Mouse (Mus musculus) hindbrain, embryonic 16.5 days (tissue): ENCODE measurements at regions not wholly inside any gene's neighbourhood (a gene's known extent, or its start where the extent isn't known, plus 50 kb on each side); places are given as distances from the start of the nearest gene placed in this dataset.

Source experiments
- ATAC-seq: fragments of 200-750 bp; cut with Nextera tagmentation; 2 replicates; pipeline ENCODE4 v1.8.0; 2017; ENCODE audit warnings: moderate TSS enrichment, moderate library complexity
- H3K27ac ChIP-seq: fragments of 300-500 bp; sonication (generic); 2 replicates; pipeline ENCODE4 v1.5.1; 2014; ENCODE audit warnings: low read depth, mild to moderate bottlenecking, control low read depth, low read length, moderate library complexity
- H3K27me3 ChIP-seq: fragments of 300-500 bp; sonication (generic); replicated peaks from 2 replicates; pipeline ENCODE4 v1.6.1; 2014; ENCODE audit warnings: low read length; ENCODE audit not compliant: control insufficient read depth, insufficient read depth
- H3K36me3 ChIP-seq: fragments of 300-500 bp; sonication (generic); 2 replicates; pipeline ENCODE4 v1.6.1; 2014; ENCODE audit warnings: mild to moderate bottlenecking, low read length, moderate library complexity, mixed read lengths; ENCODE audit not compliant: control insufficient read depth, insufficient read depth
- H3K4me1 ChIP-seq: fragments of 300-500 bp; sonication (generic); 2 replicates; pipeline ENCODE4 v1.6.1; 2014; ENCODE audit warnings: low read depth, low read length; ENCODE audit not compliant: control insufficient read depth, insufficient read depth
- H3K4me2 ChIP-seq: fragments of 300-500 bp; sonication (generic); 2 replicates; pipeline ENCODE4 v1.6.1; 2014; ENCODE audit warnings: mild to moderate bottlenecking, low read length, control low read depth, moderate library complexity
- H3K4me3 ChIP-seq: fragments of 300-500 bp; sonication (generic); 2 replicates; pipeline ENCODE4 v1.5.1; 2014; ENCODE audit warnings: mild to moderate bottlenecking, low read length, control low read depth, moderate library complexity
- H3K9ac ChIP-seq: fragments of 300-500 bp; sonication (generic); 2 replicates; pipeline ENCODE4 v1.6.1; 2014; ENCODE audit warnings: low read depth, mild to moderate bottlenecking, control low read depth, low read length, moderate library complexity
- H3K9me3 ChIP-seq: fragments of 300-500 bp; sonication (generic); 2 replicates; pipeline ENCODE4 v1.6.1; 2014; ENCODE audit warnings: mild to moderate bottlenecking, low read length, moderate library complexity; ENCODE audit not compliant: control insufficient read depth
- WGBS: fragments of 180-500 bp; shearing (Covaris S2); extraction: QIAGEN DNeasy Blood & Tissue Kit; methylation state at CpG from one replicate; pipeline ENCODE4 v1.1.7; 2014; 5-methylcytosine and 5-hydroxymethylcytosine counted together

DNA sequence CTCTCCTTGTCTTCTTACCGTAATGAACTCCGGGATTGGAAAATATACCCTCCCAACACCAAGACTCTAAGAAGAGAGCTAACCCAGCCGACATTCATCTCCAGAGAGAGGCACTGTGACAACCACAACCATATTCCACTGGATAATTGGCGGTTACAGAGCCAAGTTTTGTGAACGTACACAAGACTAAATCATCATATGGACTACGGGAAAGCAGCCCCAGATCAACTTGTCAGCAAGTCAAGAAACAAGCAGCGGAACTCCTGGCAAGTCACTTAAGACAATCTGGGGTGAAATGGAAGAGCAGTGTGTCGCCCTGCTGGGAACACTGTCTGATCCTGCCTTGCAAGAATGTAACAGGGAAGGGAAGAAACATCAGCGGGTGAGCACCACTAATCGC lies 52.6 kb upstream of the Bach2 start:
- Histone ChIP-seq H3K36me3 (no peaks in the 10 kb centered on the region), H3K27ac (no peak overlapping the region), H3K4me2 (no peak overlapping the region), H3K9me3 (no peaks in the 10 kb centered on the region), H3K27me3 (no peaks in the 10 kb centered on the region), H3K9ac (no peak overlapping the region), H3K4me3 (no peak overlapping the region), H3K4me1 (no peaks in the 10 kb centered on the region; the same call in 1 of the 2 replicates)
- no peak for ATAC-seq
- WGBS: 76% methylated on average over 10 of the region's 10 CpGs

DNA sequence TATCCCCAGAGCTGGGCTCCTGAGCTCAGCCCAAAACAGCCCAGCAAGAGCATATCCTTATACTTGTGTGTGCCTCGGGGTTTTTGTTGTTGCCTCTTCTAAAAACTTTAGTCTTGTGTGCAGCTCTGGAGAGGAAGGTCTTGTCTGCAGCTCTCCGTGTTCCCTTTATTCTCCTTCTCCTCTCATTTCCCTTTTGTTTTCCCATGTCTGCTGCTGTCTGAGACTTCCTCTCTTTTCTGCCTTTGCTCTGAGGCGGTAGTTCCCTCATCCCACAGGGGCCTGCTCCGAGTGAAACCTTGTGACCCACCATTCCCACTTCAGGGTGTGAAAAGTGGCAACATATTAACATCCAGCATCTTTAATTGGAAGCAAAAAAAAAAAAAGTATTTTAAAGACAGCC lies 51.5 kb upstream of the Bach2 start:
- no peak overlapping the region for H3K4me3 ChIP-seq
- no peaks in the 10 kb centered on the region for H3K27me3 ChIP-seq
- H3K36me3 ChIP-seq: no peaks in the 10 kb centered on the region
- H3K4me2 ChIP-seq: no peak overlapping the region
- H3K4me1 ChIP-seq: no peaks in the 10 kb centered on the region; the same call in 1 of the 2 replicates
- no peaks in the 10 kb centered on the region for H3K9me3 ChIP-seq
- H3K27ac ChIP-seq: no peak overlapping the region
- ATAC-seq: no peak
- no peak overlapping the region for H3K9ac ChIP-seq
- WGBS: 44% methylated on average over 4 of the region's 4 CpGs

DNA sequence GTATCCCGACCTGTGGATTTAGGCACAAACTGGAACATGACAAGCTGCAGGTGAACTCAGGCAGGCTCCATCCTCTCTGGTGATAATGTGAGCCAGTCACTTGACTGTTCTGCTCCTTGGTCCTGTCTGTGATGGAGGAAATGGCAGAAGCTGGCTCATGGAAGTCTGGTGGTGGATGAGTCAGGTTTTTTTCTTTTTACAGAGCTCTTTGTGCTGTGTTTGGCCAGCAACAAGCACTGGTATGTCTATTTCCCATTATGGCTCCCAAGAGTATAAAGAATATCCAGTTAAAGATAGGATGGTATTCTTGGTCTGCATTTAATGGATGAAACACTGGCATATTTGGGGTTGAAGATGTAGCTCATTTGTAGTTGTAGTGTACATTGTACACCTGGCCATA lies 50.5 kb upstream of the Bach2 start:
- Histone ChIP-seq H3K4me1 (no peaks in the 10 kb centered on the region; the same call in 1 of the 2 replicates), H3K27me3 (no peaks in the 10 kb centered on the region), H3K9me3 (no peaks in the 10 kb centered on the region), H3K4me2 (no peak overlapping the region), H3K36me3 (no peaks in the 10 kb centered on the region), H3K27ac (no peak overlapping the region), H3K9ac (no peak overlapping the region), H3K4me3 (no peak overlapping the region)
- WGBS: 95% methylated on average over 1 of the region's 1 CpGs
- ATAC-seq: no peak

DNA sequence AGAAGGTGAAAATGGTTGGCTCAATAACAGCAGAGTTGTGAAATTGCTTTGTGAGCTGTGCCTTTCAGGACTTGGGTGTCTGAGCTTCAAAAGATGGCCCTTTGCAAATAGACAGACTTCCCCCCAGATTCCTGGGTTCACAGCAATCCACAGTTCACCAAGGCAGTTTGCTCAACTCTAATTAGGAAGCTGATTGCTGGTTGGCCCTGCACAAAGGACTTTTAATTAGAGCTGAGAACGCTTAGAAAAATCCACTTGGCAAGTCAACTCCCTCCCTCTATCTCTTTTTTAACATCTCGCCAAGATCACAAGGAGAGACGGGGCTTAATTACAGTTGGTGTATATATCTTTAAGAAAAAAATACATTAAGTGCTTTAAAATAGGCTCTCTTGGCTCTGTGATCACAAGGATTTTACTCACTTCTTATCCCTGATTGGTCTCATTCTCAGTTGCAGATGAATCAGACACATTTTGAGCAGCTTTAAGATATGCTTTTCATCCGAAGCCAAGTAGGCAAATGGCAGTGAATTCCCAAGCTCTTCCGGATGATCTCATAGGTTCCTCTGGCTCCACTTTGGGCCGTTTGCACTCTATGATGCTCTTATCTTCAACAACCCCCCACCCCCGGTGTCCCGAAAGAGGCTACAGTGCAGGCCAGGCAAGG lies 49.7 kb upstream of the Bach2 start:
- Histone ChIP-seq H3K27ac (no peak overlapping the region), H3K27me3 (no peaks in the 10 kb centered on the region), H3K4me2 (no peak overlapping the region), H3K36me3 (no peaks in the 10 kb centered on the region), H3K9me3 (no peaks in the 10 kb centered on the region), H3K9ac (no peak overlapping the region), H3K4me1 (no peaks in the 10 kb centered on the region; the same call in 1 of the 2 replicates), H3K4me3 (no peak overlapping the region)
- WGBS: 64% methylated on average over 8 of the region's 8 CpGs
- no peak for ATAC-seq
